Mouse (Mus musculus) thymus, adult 18-20 months (tissue): ENCODE data around the gene Cfap61.
"Not testable (repeated sequence)": the region's sequence is repeated elsewhere in the genome, so short reads cannot be mapped to it uniquely, and the experiment has no call there.

ENCODE experiments used
- DNase-seq, 2 experiments: peaks; one replicate each; pipeline ENCODE4 v3.0.0; 2022; ENCODE audit warnings: mixed read lengths in 2 of 2

Gene Cfap61

DNA sequence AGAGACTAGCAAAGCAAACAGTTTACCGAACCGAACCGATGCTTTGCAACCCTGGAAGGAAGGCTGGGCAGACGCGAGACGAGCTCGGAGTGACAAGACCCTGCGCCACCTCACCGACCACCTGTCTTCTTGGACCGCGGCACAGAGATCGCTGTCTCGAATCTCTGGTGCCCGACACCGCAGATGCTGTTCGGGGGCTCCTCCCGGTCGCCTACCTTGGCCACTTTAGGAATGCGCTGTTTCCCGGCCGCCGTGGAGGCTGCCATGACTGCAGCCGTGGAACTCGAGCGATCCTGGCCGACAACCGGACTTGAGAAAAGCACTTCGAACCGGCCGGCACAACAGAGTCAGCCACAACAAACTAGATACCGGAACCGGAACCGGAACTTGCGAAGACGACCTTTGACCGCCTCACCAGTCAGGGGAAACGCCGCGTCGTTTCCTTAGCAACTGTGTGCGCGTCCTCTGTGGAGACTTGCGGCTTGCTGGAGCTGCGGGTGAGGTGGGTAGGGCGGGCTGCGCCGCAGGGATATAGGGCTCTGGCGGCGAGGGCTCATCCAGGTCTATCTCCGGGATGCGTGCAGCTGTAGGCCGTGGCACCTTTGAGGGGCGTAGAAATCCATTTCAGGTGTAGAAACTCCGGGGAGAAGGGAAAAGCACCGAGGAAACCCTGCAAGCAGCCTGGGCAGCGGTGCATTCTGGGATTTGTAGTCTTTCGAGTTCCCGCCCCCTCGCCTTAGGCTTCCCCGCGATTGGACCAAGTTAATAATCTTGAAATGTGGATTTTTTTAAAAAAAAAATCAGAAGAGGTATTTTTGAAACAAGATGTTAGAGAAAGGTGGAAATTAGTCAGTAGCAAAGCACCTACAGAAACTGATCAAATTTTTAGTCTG is at the start of gene Cfap61, which contains the start of gene Crnkl1:
Gene Cfap61, plus strand, starts transcription at position 446 of the 893 bp plus-strand sequence.
Gene Crnkl1, minus strand, starts transcription at position 676 of the 893 bp plus-strand sequence.
- DNase-seq, result peak; percentile 86 to 89

- no peak for DNase-seq
Measured at GRCm38 (mm10) chr2:145884913-145885785, 49.4 kb upstream of the Cfap61 start.

- no peak for DNase-seq
Measured at GRCm38 (mm10) chr2:145887937-145888765, 46.4 kb upstream of the Cfap61 start.

GRCm38 (mm10) chr2:145888766-145889480 is 45.7 kb upstream of the Cfap61 start:
- DNase-seq, result no peak

- no peak for DNase-seq
Measured at GRCm38 (mm10) chr2:145890571-145890970, 44.0 kb upstream of the Cfap61 start.

DNA sequence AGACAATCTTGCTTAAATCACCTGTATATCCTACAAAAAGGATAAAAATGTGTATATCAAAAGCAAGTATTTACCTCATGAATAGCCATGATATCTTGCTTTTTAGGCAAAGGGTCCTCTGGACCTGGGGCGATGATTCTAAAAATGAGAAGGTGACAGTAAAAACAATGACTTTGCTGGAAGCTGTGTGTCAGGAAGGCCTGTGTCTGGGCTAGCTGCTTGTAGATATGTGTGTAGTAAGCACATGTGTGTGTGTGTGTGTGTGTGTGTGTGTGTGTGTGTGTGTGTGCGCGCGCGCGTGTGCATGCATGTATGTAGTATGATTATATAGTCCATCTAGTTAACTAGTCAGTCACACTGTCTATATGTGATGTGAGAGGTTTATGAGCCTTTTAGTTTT is 40.8 kb upstream of the Cfap61 start:
- DNase-seq, result no peak

- DNase-seq, result no peak
Measured at GRCm38 (mm10) chr2:145898106-145898505, 36.5 kb upstream of the Cfap61 start.

DNA sequence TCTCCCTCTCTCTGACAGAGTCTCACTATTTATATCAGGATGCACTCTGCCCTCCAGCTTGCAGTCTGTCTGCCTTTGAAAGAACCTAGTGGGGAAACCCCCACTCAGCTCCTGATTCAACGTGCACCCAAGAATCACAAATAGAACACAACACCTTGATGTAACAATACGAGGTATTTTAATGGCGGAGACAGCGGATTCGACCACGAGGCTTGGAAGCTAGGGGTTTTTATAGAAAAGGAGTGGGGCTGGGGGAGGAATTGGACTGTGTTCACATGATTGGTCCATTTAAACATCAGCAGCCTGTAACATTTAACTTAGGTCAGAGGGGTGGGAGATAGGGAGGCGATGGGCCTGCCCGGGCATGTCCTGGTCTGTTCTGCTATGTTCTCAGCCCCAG is 34.3 kb upstream of the Cfap61 start:
- not testable (repeated sequence) for DNase-seq

- no peak for DNase-seq
Measured at GRCm38 (mm10) chr2:145901861-145902260, 32.7 kb upstream of the Cfap61 start, which contains the start of gene Naa20. TSS of gene Naa20 (plus strand) at chr2:145902099.

- DNase-seq, result peak; percentile 75 to 80
Measured at GRCm38 (mm10) chr2:145903061-145903901, 31.3 kb upstream of the Cfap61 start.

- DNase-seq, result no peak
Measured at GRCm38 (mm10) chr2:145903983-145904616, 30.5 kb upstream of the Cfap61 start.

DNA sequence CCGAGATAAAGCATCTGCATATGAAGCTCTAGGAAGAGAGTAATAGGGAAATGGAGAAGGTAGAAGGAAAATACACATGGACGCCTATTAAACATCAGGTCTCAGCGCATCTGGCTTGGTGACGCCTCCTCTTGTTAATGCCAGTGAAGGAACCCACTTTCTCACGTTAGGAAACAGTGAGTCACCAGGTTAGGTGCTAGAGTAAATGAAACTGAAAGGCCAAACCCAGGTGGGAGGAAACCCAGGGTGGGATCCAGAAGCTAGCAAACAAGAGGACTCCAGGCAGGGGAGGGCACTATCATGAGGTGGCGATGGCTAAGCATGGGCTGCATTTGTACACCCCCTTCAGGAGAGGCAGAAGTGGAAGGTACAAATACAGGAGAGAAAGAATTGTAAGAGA is 29.4 kb upstream of the Cfap61 start:
- no peak for DNase-seq

GRCm38 (mm10) chr2:145905884-145906283 is 28.7 kb upstream of the Cfap61 start:
- DNase-seq, result not testable (repeated sequence)

DNA sequence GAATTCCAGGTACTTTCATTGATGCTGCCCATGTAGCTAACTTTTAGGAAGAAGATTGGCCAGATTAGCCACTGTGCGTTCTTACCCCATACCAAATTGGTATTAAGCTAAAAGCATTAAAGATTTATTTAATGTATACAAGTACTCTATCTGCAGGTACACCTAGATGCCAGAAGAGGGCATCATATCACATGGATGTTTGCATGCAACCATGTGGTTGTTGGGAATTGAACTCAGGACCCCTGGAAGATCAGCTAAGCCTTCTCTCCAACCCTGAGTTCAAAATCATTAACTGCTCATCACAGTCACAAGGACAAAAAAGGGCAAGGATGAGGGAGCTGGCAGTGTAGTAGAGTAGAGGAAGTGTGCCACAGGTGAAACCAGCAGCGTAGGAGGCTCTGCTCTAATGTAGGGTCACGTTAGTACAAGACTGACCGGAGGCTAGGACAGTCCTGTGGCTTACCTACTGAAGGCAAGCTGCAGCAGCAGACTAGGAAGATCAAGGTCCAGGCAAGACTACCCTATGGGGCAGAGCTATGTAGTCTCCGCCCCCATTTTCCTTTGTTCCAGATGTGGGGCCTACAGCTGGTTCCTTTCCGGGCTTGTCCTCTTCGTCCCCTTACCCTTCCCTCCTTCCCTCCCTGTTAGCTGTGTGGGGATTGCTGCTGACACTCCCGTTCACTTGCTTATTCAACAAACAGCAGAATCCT is 13.5 kb upstream of the Cfap61 start:
- no peak for DNase-seq

GRCm38 (mm10) chr2:145936975-145937374 is 2.4 kb downstream of the Cfap61 start:
- DNase-seq, result no peak

GRCm38 (mm10) chr2:145941403-145941802 is 6.8 kb downstream of the Cfap61 start:
- no peak for DNase-seq

DNA sequence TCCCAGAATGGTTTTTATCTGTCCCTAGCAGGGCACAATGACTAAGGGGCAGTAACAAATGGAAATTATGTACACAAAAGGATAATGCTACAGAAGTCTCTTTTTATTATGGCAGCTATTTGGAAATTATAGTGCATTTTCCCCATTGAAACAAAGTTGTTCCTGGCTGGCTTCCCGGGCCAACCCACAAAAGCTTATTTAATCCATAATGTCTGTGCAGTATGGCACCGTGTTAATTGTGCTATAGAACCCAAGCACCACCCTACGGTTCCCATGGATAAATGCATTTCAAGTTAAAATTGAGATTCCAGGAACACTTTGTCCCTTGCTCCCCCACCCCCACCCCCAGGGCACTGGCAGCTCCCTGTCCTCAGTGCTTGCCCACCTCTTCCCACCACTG is 9.7 kb downstream of the Cfap61 start:
- no peak for DNase-seq

- no peak for DNase-seq
Measured at GRCm38 (mm10) chr2:145948402-145948954, 13.9 kb downstream of the Cfap61 start.

GRCm38 (mm10) chr2:145949475-145950068 is 15.0 kb downstream of the Cfap61 start:
- no peak for DNase-seq
